Mouse (Mus musculus) liver (tissue): ENCODE measurements at regions not wholly inside any gene's neighbourhood (a gene's known extent, or its start where the extent isn't known, plus 50 kb on each side); places are given as distances from the start of the nearest gene placed in this dataset.
A peak's percentile ranks its signal among the peaks of the same experiment; 100 is the strongest.
"Not testable (repeated sequence)": the region's sequence is repeated elsewhere in the genome, so short reads cannot be mapped to it uniquely, and the experiment has no call there.

Experiments used
- DNase-seq: peaks from one replicate; pipeline ENCODE4 v3.0.0-alpha.2; 2020; ENCODE audit warnings: mixed read lengths

DNA sequence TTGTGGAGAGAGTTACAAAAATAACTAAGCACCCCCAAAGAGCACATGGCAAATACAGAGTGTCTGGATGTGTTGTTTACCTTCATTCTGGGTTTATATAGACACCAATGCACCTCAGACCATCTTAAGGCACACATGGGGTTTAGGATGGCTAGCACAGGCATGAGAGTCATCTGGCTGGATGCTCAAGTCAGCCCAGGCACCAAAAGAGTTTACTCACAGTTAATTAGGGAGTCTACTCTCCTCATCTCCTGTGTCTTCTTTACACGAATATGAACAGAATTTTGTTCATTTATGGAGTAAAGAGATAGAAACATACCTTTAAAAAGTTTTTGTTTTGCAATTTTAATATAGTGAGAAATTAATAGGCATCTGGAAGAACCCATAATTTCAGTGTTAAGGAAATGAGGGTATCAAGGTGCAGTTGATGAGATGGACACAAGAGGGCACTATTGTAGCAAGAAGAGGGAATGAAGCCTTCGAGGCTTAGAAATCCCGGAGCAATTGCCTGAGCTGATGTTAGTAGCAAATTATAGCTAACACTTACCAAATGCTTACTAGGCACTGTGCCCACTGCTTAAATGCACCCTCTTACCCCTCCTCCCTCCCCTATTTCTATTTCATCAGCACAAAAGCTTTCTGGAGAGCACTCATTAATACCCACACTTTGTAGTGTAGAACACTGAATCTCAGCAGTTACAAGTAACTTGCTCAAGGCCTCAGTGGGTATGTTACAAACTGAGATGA is 174.6 kb downstream of the Eepd1 start:
- no peak for DNase-seq

GRCm38 (mm10) chr9:25656534-25656933 is 175.2 kb downstream of the Eepd1 start:
- no peak for DNase-seq

DNA sequence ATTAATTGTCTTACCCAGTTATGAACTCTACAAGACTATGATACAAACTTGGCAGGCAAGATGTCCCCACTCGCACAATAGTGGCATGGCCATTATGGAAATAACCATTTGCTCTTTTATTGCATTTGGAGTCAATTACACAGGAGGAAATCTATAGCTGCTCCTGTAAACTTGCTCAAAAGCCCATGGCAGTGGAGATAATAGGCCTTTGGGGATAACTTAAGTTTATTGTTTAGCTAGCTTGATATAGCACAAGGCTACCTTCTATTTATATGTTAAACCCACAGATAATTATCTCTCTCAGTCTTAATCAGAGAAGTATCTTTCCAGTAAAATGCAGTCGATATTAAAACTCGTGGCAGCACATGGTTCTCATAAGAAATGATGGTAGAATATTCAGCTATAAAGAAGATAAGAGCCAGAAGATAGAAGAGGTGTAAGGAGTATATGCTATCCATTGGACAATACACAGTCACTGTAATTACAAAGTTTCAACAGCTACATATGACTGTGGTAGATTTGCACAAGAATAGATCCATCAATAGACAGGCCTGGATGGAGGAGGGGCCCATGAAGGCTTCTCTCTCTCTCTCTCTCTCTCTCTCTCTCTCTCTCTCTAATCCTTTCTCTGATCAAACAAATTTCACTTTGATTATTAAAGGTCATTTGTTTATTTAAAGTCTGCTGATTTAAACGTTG is 202.4 kb downstream of the Eepd1 start:
- no peak for DNase-seq

GRCm38 (mm10) chr9:25693632-25694031 is 212.3 kb downstream of the Eepd1 start:
- peak; percentile 3 for DNase-seq

DNA sequence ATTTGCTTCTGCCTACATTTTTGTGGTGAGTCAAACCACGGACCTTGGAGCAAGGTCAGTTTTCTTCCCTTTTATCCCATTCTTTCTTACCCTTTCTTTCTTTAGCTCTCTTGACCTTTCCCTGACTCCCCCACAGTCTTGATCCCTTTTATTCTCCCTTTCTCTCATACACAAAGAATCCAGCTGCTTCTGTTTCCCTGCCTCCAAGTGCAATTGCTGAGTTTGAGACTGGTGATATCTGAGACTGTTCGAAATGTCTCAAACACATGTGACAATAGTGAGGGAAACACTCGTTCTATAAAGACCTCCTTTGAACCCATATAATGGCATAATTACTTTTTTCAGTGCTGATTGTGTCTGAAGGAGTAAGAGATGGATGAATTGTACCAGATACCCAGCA is 213.7 kb downstream of the Eepd1 start:
- no peak for DNase-seq

GRCm38 (mm10) chr9:25713636-25714035 is 232.3 kb downstream of the Eepd1 start:
- no peak for DNase-seq

DNA sequence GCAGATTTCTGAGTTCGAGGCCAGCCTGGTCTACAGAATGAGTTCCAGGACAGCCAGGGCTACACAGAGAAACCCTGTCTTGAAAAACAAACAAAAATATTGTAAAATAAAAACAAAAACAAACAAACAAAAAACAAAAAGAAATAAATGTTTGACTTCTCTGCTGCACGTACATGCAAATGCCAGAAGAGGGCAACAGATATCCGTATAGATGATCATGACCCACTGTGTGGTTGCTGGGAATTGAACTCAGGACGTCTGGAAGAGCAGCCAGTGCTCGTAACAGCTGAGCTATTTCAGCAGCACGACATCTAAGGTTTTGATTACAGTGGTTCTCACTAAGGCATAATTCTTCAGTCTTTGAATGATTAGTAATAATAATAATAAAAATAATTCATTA is 262.8 kb downstream of the Eepd1 start:
- DNase-seq, result no peak

DNA sequence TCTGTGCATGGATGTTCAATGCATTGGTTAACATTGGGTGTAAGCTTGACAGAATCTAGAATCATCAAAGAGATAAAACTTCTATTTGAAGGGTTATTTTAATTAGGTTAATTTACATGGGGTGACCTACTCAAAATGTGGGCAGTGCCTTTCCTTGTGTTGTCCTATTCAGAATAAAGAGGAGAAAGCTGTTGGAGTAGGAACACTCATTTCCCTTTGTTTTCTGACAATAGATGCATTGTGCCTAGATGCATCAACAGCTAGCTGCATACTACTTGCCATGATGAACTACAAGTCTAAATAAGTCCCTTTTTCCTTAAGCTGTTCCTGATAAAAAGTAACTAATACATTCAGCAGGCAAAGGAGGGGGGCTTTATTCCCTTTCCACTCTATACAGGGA is 269.8 kb downstream of the Eepd1 start:
- no peak for DNase-seq

- no peak for DNase-seq
These were observed 292.6 kb downstream of the Eepd1 start for GRCm38 (mm10) chr9:25773899-25774298.

DNA sequence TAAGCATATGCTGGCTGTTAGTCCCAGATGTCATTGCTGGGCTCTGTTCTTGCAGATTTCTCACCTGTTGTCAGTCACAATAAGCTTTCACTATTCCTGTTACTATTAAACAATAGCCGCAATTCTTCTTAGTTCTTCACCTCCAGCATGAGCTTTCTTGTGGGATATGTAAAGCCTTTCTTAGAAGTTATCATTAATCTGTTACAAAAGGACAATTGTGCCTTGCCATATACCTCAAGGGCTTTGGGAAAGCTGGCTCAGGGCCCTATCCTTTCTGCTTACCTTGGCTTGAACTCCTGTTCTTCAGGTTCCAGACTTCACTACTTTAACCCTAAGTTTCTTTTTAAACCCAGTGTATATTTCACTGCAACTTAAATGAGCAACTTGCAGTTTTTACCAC is 301.3 kb downstream of the Eepd1 start:
- no peak for DNase-seq

GRCm38 (mm10) chr9:25795142-25795910 is 314.0 kb downstream of the Eepd1 start:
- DNase-seq, result no peak

DNA sequence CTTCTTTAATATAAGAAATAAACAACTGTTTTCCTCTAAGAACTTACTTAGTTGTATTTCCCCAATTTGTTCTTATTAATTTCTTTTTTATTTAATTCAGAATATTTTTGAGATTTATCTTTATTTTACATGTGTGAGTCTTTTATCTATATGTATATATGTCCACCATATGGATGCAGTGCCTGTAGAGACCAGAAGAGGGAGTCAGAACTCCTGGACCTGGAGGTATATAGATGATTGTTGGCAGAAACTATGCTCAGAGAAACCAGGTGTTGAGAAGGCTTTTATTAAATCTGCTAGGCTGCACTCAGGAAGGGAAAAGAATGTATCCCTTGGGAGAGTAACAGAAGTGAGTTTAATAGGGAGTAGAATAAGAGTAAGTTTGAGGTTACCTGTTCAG is 328.2 kb downstream of the Eepd1 start:
- DNase-seq, result no peak

DNA sequence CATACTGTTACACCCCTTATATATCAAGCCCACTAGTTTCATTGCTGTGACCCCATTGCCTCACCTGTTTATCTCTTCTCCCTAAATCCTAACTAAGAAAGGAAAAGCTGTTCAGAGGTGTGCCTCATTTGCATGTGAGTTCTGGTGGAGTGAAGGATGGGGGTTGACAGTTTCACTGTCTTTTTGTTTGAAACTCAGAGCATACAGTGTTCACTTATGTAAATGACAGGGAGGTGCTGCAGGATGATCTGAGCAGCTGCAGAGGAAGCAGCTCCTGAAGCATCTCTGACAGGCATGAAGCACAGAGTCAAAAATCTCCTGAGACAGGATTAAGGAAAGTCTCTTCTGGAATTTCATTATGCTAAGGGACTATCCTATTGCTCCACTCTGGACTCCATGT is 351.9 kb downstream of the Eepd1 start:
- DNase-seq, result no peak

- not testable (repeated sequence) for DNase-seq
These were observed 368.6 kb downstream of the Eepd1 start for GRCm38 (mm10) chr9:25849914-25850313.

DNA sequence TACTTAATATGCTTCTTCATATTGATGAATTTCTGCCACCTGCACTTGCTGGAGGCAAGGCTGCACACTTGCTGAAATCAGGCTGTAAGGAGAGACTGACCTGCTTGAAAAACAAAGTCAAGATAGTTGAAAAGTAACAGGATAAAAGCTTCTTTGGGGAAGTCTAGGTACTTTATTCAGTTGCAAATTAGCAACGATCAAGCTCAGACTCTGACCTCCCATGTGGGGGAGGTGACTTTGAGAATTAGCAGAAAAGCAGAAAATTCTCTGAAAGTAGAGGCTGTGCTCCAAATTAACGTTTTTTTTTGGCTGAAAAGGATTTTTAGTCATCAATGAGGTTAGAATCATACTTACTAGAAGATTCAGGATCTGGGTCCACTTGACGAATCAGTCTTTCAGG is 369.3 kb downstream of the Eepd1 start:
- not testable (repeated sequence) for DNase-seq

- no peak for DNase-seq
These were observed 373.2 kb downstream of the Eepd1 start for GRCm38 (mm10) chr9:25854545-25854944.

GRCm38 (mm10) chr9:25870260-25870659 is 388.9 kb downstream of the Eepd1 start:
- DNase-seq, result no peak

GRCm38 (mm10) chr9:25896333-25896905 is 415.1 kb downstream of the Eepd1 start:
- no peak for DNase-seq
